Mouse (Mus musculus) midbrain, embryonic 16.5 days (tissue): Measurements from ENCODE around the gene Vim. TPM values are rescaled to one million over a fixed set of nuclear protein-coding genes. Genes with fewer than 3 reads are reported as not detected.
"Not testable (repeated sequence)": the region's sequence is repeated elsewhere in the genome, so short reads cannot be mapped to it uniquely, and the experiment has no call there.

ENCODE experiments used
- ATAC-seq: fragments of 200-750 bp; cut with Nextera tagmentation; 2 replicates; pipeline ENCODE4 v1.8.0; 2017; ENCODE audit warnings: moderate TSS enrichment
- H3K27ac ChIP-seq: fragments of 300-500 bp; sonication (generic); 2 replicates; pipeline ENCODE4 v1.5.1; 2014; ENCODE audit warnings: mild to moderate bottlenecking, low read length, mixed read lengths
- H3K27me3 ChIP-seq: fragments of 300-500 bp; sonication (generic); 2 replicates; pipeline ENCODE4 v1.6.1; 2014; ENCODE audit warnings: low read depth, low read length, mixed read lengths; ENCODE audit not compliant: control insufficient read depth, insufficient read depth
- H3K36me3 ChIP-seq: fragments of 300-500 bp; sonication (generic); 2 replicates; pipeline ENCODE4 v1.6.1; 2014; ENCODE audit warnings: mild to moderate bottlenecking, low read length, moderate library complexity, mixed read lengths; ENCODE audit not compliant: control insufficient read depth, insufficient read depth
- H3K4me1 ChIP-seq: fragments of 300-500 bp; sonication (generic); 2 replicates; pipeline ENCODE4 v1.6.1; 2014; ENCODE audit warnings: mild to moderate bottlenecking, low read length, mixed read lengths; ENCODE audit not compliant: control insufficient read depth, insufficient read depth
- H3K4me2 ChIP-seq: fragments of 300-500 bp; sonication (generic); 2 replicates; pipeline ENCODE4 v1.6.1; 2014; ENCODE audit warnings: mild to moderate bottlenecking, low read length, mixed read lengths
- H3K4me3 ChIP-seq: fragments of 300-500 bp; sonication (generic); 2 replicates; pipeline ENCODE4 v1.5.1; 2014; ENCODE audit warnings: low read depth, mild to moderate bottlenecking, low read length, moderate library complexity, mixed read lengths
- H3K9ac ChIP-seq: fragments of 300-500 bp; sonication (generic); 2 replicates; pipeline ENCODE4 v1.6.1; 2014; ENCODE audit warnings: low read depth, low read length, mixed read lengths
- H3K9me3 ChIP-seq: fragments of 300-500 bp; sonication (generic); replicated peaks from 2 replicates; pipeline ENCODE4 v1.6.1; 2014; ENCODE audit warnings: mild to moderate bottlenecking, low read length, mixed read lengths; ENCODE audit not compliant: control insufficient read depth, poor library complexity, severe bottlenecking
- WGBS: fragments of 180-500 bp; shearing (Covaris S2); extraction: QIAGEN DNeasy Blood & Tissue Kit; methylation state at CpG from one replicate; pipeline ENCODE4 v1.1.7; 2014; 5-methylcytosine and 5-hydroxymethylcytosine counted together
- polyA plus RNA-seq: library from polyadenylated mRNA; unstranded; fragments of >200 nt; fragmentation: Nextera tagmentation; extraction: Ambion mirVana; gene quantifications from 2 replicates; pipeline ENCODE4 v1.2.1, GENCODE M21; 2015

The Vim gene
- polyA plus RNA-seq, 1 experiment from 2014 or later, result 306 TPM

GRCm38 (mm10) chr2:13593328-13593727 is 19.6 kb downstream of the Vim start:
- 90% methylated on average over 4 of the region's 4 CpGs for WGBS
- ATAC-seq, result no peak
- Histone ChIP-seq H3K27me3 (no peaks in the 10 kb centered on the region), H3K36me3 (no peaks in the 10 kb centered on the region), H3K9me3 (no peaks in the 10 kb centered on the region), H3K4me1 (no peaks in the 10 kb centered on the region), H3K27ac (no peak overlapping the region), H3K4me2 (no peak overlapping the region), H3K9ac (no peak overlapping the region), H3K4me3 (no peak overlapping the region)

GRCm38 (mm10) chr2:13596965-13597656 is 23.4 kb downstream of the Vim start:
- no peak overlapping the region for H3K9ac ChIP-seq
- no peak overlapping the region for H3K27ac ChIP-seq
- H3K27me3 ChIP-seq, result no peaks in the 10 kb centered on the region
- no peaks in the 10 kb centered on the region for H3K4me1 ChIP-seq
- no peaks in the 10 kb centered on the region for H3K36me3 ChIP-seq
- H3K4me3 ChIP-seq, result no peak overlapping the region
- 91% methylated on average over 1 of the region's 1 CpGs for WGBS
- H3K4me2 ChIP-seq, result no peak overlapping the region
- H3K9me3 ChIP-seq, result no peaks in the 10 kb centered on the region
- no peak for ATAC-seq

- Histone ChIP-seq H3K27ac (no peak overlapping the region), H3K27me3 (no peaks in the 10 kb centered on the region), H3K4me3 (no peak overlapping the region), H3K4me2 (no peak overlapping the region), H3K36me3 (no peaks in the 10 kb centered on the region), H3K9ac (no peak overlapping the region), H3K9me3 (no peaks in the 10 kb centered on the region), H3K4me1 (no peaks in the 10 kb centered on the region)
- ATAC-seq, result no peak
- WGBS, result 81% methylated on average over 5 of the region's 5 CpGs
These were observed 24.4 kb downstream of the Vim start for GRCm38 (mm10) chr2:13598166-13598565.

GRCm38 (mm10) chr2:13603093-13603492 is 29.4 kb downstream of the Vim start:
- H3K27me3 ChIP-seq, result no peaks in the 10 kb centered on the region
- no peaks in the 10 kb centered on the region for H3K4me1 ChIP-seq
- no peak overlapping the region for H3K27ac ChIP-seq

GRCm38 (mm10) chr2:13603636-13604035 is 29.9 kb downstream of the Vim start:
- not testable (repeated sequence) for H3K27ac ChIP-seq, H3K27me3 ChIP-seq, H3K9me3 ChIP-seq, H3K4me1 ChIP-seq, ATAC-seq, H3K4me3 ChIP-seq, H3K4me2 ChIP-seq, H3K36me3 ChIP-seq, H3K9ac ChIP-seq
- WGBS, result 87% methylated on average over 5 of the region's 5 CpGs

More at GRCm38 (mm10) chr2:13603093-13603492, 29.4 kb downstream of the Vim start:
- Histone ChIP-seq H3K9me3 (no peaks in the 10 kb centered on the region), H3K4me3 (no peak overlapping the region), H3K36me3 (no peaks in the 10 kb centered on the region), H3K9ac (no peak overlapping the region), H3K4me2 (no peak overlapping the region)
- ATAC-seq, result no peak

GRCm38 (mm10) chr2:13630136-13630832 is 56.6 kb downstream of the Vim start:
- 83% methylated on average over 7 of the region's 7 CpGs for WGBS
- no peak overlapping the region for H3K27ac ChIP-seq
- H3K9me3 ChIP-seq, result no peaks in the 10 kb centered on the region
- H3K4me1 ChIP-seq, result no peaks in the 10 kb centered on the region
- H3K36me3 ChIP-seq, result no peaks in the 10 kb centered on the region
- ATAC-seq, result no peak
- H3K4me3 ChIP-seq, result no peak overlapping the region
- H3K4me2 ChIP-seq, result no peak overlapping the region
- H3K9ac ChIP-seq, result no peak overlapping the region
- no peaks in the 10 kb centered on the region for H3K27me3 ChIP-seq

Other genes starting within 250 kb of the Vim start
- gene Cubn, start 82.1 kb upstream of the Vim start, polyA plus RNA-seq, result 0.63 and 0.80 TPM in 2 replicates
- gene Trdmt1, start 29.3 kb upstream of the Vim start, polyA plus RNA-seq, result 7.3 and 8.5 TPM in 2 replicates
- 1.4 and 1.9 TPM in 2 replicates for gene St8sia6, start 220.1 kb downstream of the Vim start, polyA plus RNA-seq